Mouse (Mus musculus): ENCODE data around the gene Klrc2. TPM values are rescaled to one million over a fixed set of nuclear protein-coding genes. Genes with fewer than 3 reads are reported as not detected.
"Not testable (repeated sequence)": the region's sequence is repeated elsewhere in the genome, so short reads cannot be mapped to it uniquely, and the experiment has no call there.

The Klrc2 gene
- polyA plus RNA-seq (2012; ENCODE audit: insufficient read depth, insufficient read length, missing spikeins), result not detected in 2 replicates

GRCm38 (mm10) chr6:129660589-129660988 lies at the start of gene Klrc2:
Gene Klrc2 (minus strand): TSS chr6:129660689.
- not testable (repeated sequence) for H3K27ac ChIP-seq (ENCODE audit: insufficient read depth, low read depth, low read length); H3K4me1 ChIP-seq (ENCODE audit: control insufficient read depth, insufficient read depth, low read length); H3K4me3 ChIP-seq (ENCODE audit: insufficient read depth, low read length)

- H3K27ac ChIP-seq (ENCODE audit: insufficient read depth, low read depth, low read length); H3K4me3 ChIP-seq (ENCODE audit: insufficient read depth, low read length); H3K4me1 ChIP-seq (ENCODE audit: control insufficient read depth, insufficient read depth, low read length): not testable (repeated sequence)
These were observed 30.9 kb upstream of the Klrc2 start for GRCm38 (mm10) chr6:129691436-129691835.

- TF ChIP-seq CTCF (IDR thresholded peaks at IDR 0.05; ENCODE audit: low read depth, low read length) (no peak), POLR2A (IDR thresholded peaks at IDR 0.05; ENCODE audit: borderline replicate concordance, low read depth, low read length) (no peak)
- H3K4me1 ChIP-seq (ENCODE audit: control insufficient read depth, insufficient read depth, low read length), result no peaks in the 10 kb centered on the region
- H3K4me3 ChIP-seq (ENCODE audit: insufficient read depth, low read length), result no peak overlapping the region
- no peak overlapping the region for H3K27ac ChIP-seq (ENCODE audit: insufficient read depth, low read depth, low read length)
These were observed 19.9 kb upstream of the Klrc2 start for GRCm38 (mm10) chr6:129680379-129680778.

- Histone ChIP-seq H3K27ac (ENCODE audit: insufficient read depth, low read depth, low read length) (no peak within 1 kb of the TSS), H3K4me3 (ENCODE audit: insufficient read depth, low read length) (no peak within 1 kb of the TSS), H3K4me1 (ENCODE audit: control insufficient read depth, insufficient read depth, low read length) (no peaks in the 10 kb centered on the region)
- TF ChIP-seq POLR2A (IDR thresholded peaks at IDR 0.05; ENCODE audit: borderline replicate concordance, low read depth, low read length), result no peak
- TF ChIP-seq CTCF (IDR thresholded peaks at IDR 0.05; ENCODE audit: low read depth, low read length), result no peak
These were observed 18.4 kb upstream of the Klrc2 start, which contains the start of gene Klrc1 for GRCm38 (mm10) chr6:129678873-129679272. Gene Klrc1 (minus strand): TSS chr6:129678973.

- H3K4me1 ChIP-seq (ENCODE audit: control insufficient read depth, insufficient read depth, low read length); H3K27ac ChIP-seq (ENCODE audit: insufficient read depth, low read depth, low read length): not testable (repeated sequence)
These were observed 812 bp upstream of the Klrc2 start for GRCm38 (mm10) chr6:129661301-129661700.

GRCm38 (mm10) chr6:129644054-129644453 lies 16.4 kb downstream of the Klrc2 start:
- H3K27ac ChIP-seq (ENCODE audit: insufficient read depth, low read depth, low read length); H3K4me3 ChIP-seq (ENCODE audit: insufficient read depth, low read length); H3K4me1 ChIP-seq (ENCODE audit: control insufficient read depth, insufficient read depth, low read length): not testable (repeated sequence)

More at GRCm38 (mm10) chr6:129661301-129661700, 812 bp upstream of the Klrc2 start:
- not testable (repeated sequence) for H3K4me3 ChIP-seq (ENCODE audit: insufficient read depth, low read length)

- H3K4me1 ChIP-seq (ENCODE audit: control insufficient read depth, insufficient read depth, low read length); H3K27ac ChIP-seq (ENCODE audit: insufficient read depth, low read depth, low read length); H3K4me3 ChIP-seq (ENCODE audit: insufficient read depth, low read length): not testable (repeated sequence)
These were observed 17.3 kb downstream of the Klrc2 start, which contains the start of gene Klrc3 for GRCm38 (mm10) chr6:129643237-129643636. Gene Klrc3 (minus strand): TSS chr6:129643337.

GRCm38 (mm10) chr6:129631046-129631445 lies 29.4 kb downstream of the Klrc2 start:
- H3K4me1 ChIP-seq (ENCODE audit: control insufficient read depth, insufficient read depth, low read length); H3K4me3 ChIP-seq (ENCODE audit: insufficient read depth, low read length); H3K27ac ChIP-seq (ENCODE audit: insufficient read depth, low read depth, low read length): not testable (repeated sequence)

GRCm38 (mm10) chr6:129623735-129624134 lies 36.8 kb downstream of the Klrc2 start, which contains the start of gene Klrk1:
Gene Klrk1 (minus strand): TSS chr6:129623864.
- TF ChIP-seq CTCF (IDR thresholded peaks at IDR 0.05; ENCODE audit: low read depth, low read length) (no peak), POLR2A (IDR thresholded peaks at IDR 0.05; ENCODE audit: borderline replicate concordance, low read depth, low read length) (no peak)
- no peak within 1 kb of the TSS for H3K27ac ChIP-seq (ENCODE audit: insufficient read depth, low read depth, low read length)
- H3K4me1 ChIP-seq (ENCODE audit: control insufficient read depth, insufficient read depth, low read length), result no peaks in the 10 kb centered on the region
- H3K4me3 ChIP-seq (ENCODE audit: insufficient read depth, low read length), result no peak within 1 kb of the TSS

GRCm38 (mm10) chr6:129608372-129608771 lies 52.1 kb downstream of the Klrc2 start:
- Histone ChIP-seq H3K27ac (ENCODE audit: insufficient read depth, low read depth, low read length) (peak overlapping the region; percentile 51), H3K4me1 (ENCODE audit: control insufficient read depth, insufficient read depth, low read length) (peaks cover 9% of the 10 kb centered on the region), H3K4me3 (ENCODE audit: insufficient read depth, low read length) (no peak overlapping the region)
- TF ChIP-seq CTCF (IDR thresholded peaks at IDR 0.05; ENCODE audit: low read depth, low read length) (no peak), POLR2A (IDR thresholded peaks at IDR 0.05; ENCODE audit: borderline replicate concordance, low read depth, low read length) (no peak)

Other genes starting within 250 kb of the Klrc2 start
- gene Clec1a, start 208.7 kb downstream of the Klrc2 start, polyA plus RNA-seq (2012; ENCODE audit: insufficient read depth, insufficient read length, missing spikeins), result 0.46 and 0.69 TPM in 2 replicates
- not detected in 2 replicates for gene Olr1, start 153.5 kb downstream of the Klrc2 start, polyA plus RNA-seq (2012; ENCODE audit: insufficient read depth, insufficient read length, missing spikeins)
- gene Tmem52b, start 148.1 kb downstream of the Klrc2 start, polyA plus RNA-seq (2012; ENCODE audit: insufficient read depth, insufficient read length, missing spikeins), result not detected in 2 replicates
- 115 and 118 TPM in 2 replicates for gene Gabarapl1, start 127.5 kb downstream of the Klrc2 start, polyA plus RNA-seq (2012; ENCODE audit: insufficient read depth, insufficient read length, missing spikeins)
- gene Klre1, start 82.8 kb downstream of the Klrc2 start, polyA plus RNA-seq (2012; ENCODE audit: insufficient read depth, insufficient read length, missing spikeins), result not detected in 2 replicates
- gene Klrd1, start 68.9 kb downstream of the Klrc2 start, polyA plus RNA-seq (2012; ENCODE audit: insufficient read depth, insufficient read length, missing spikeins), result not detected in 2 replicates
- gene Klrk1, start 36.8 kb downstream of the Klrc2 start, polyA plus RNA-seq (2012; ENCODE audit: insufficient read depth, insufficient read length, missing spikeins), result 0.92 and 1.3 TPM in 2 replicates
- gene Klrc3, start 17.4 kb downstream of the Klrc2 start, polyA plus RNA-seq (2012; ENCODE audit: insufficient read depth, insufficient read length, missing spikeins), result not detected in 2 replicates
- not detected in 2 replicates for gene Klrc1, start 18.3 kb upstream of the Klrc2 start, polyA plus RNA-seq (2012; ENCODE audit: insufficient read depth, insufficient read length, missing spikeins)
- not detected in 2 replicates for gene Klri1, start 56.4 kb upstream of the Klrc2 start, polyA plus RNA-seq (2012; ENCODE audit: insufficient read depth, insufficient read length, missing spikeins)
- gene Klri2, start 79.8 kb upstream of the Klrc2 start, polyA plus RNA-seq (2012; ENCODE audit: insufficient read depth, insufficient read length, missing spikeins), result not detected in 2 replicates
- not detected in 2 replicates for gene Gm156, start 123.6 kb upstream of the Klrc2 start, polyA plus RNA-seq (2012; ENCODE audit: insufficient read depth, insufficient read length, missing spikeins)
- gene Gm17631, start 202.0 kb upstream of the Klrc2 start, polyA plus RNA-seq (2012; ENCODE audit: insufficient read depth, insufficient read length, missing spikeins), result not detected in 2 replicates
- not detected in 2 replicates for gene Klra17, start 216.0 kb upstream of the Klrc2 start, polyA plus RNA-seq (2012; ENCODE audit: insufficient read depth, insufficient read length, missing spikeins)